Mouse (Mus musculus): ENCODE data around the gene Kif23.

DNA sequence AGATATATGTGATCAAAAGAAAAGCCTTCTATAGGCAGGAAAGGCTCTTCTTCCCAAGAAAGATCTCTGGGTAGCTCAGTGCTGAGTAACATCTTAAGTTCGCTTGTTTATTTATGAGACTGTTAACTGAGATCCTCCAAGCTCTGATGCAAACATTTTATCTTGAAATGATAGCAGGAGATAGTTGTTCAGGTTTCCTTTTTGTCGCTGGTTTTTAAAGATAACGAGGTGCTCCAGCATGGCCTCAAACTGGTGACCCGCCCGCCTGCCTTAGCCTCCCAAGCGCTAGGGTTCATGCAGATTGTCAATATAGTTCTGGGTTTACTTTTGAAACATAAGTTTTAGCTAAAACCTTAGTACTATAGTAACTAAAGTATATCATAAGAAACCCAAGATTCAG lies 26.2 kb downstream of the Kif23 start:
- no peak for TF ChIP-seq CTCF (IDR thresholded peaks at IDR 0.05; ENCODE audit: borderline replicate concordance, extremely low read depth, insufficient read depth, insufficient read length)
- TF ChIP-seq POLR2A (IDR thresholded peaks at IDR 0.05; ENCODE audit: borderline replicate concordance, extremely low read depth, insufficient read depth, insufficient read length, poor library complexity, severe bottlenecking) = no peak

Measured in brain, embryonic 14.5 days (tissue).